Mouse (Mus musculus): ENCODE results near the gene Mpv17l. TPM values are rescaled to one million over a fixed set of nuclear protein-coding genes. Genes with fewer than 3 reads are reported as not detected.
A peak's percentile ranks its signal among the peaks of the same experiment; 100 is the strongest.

Mpv17l gene
- polyA plus RNA-seq, 1 experiment: 5.8 TPM

GRCm38 (mm10) chr16:13927456-13928075 lies 24.6 kb downstream of the Mpv17l start:
- H3K27ac ChIP-seq (ENCODE audit: insufficient read depth, low read depth, low read length): no peak overlapping the region
- no peak overlapping the region for H3K4me3 ChIP-seq (ENCODE audit: insufficient read depth, low read length)
- no peaks in the 10 kb centered on the region for H3K4me1 ChIP-seq (ENCODE audit: control insufficient read depth, insufficient read depth, low read length)
- TF ChIP-seq POLR2A (IDR thresholded peaks at IDR 0.05; ENCODE audit: borderline replicate concordance, low read depth, low read length): no peak
- no peak for TF ChIP-seq CTCF (IDR thresholded peaks at IDR 0.05; ENCODE audit: low read depth, low read length)

GRCm38 (mm10) chr16:13940139-13940846 lies 37.3 kb downstream of the Mpv17l start:
- H3K4me1 ChIP-seq (ENCODE audit: control insufficient read depth, insufficient read depth, low read length): peaks cover 5% of the 10 kb centered on the region
- TF ChIP-seq CTCF (IDR thresholded peaks at IDR 0.05; ENCODE audit: low read depth, low read length): no peak
- TF ChIP-seq POLR2A (IDR thresholded peaks at IDR 0.05; ENCODE audit: borderline replicate concordance, low read depth, low read length): no peak
- no peak overlapping the region for H3K27ac ChIP-seq (ENCODE audit: insufficient read depth, low read depth, low read length)
- peak overlapping the region; percentile 54 for H3K4me3 ChIP-seq (ENCODE audit: insufficient read depth, low read length)

- TF ChIP-seq CTCF (IDR thresholded peaks at IDR 0.05; ENCODE audit: low read depth, low read length) (no peak), POLR2A (IDR thresholded peaks at IDR 0.05; ENCODE audit: borderline replicate concordance, low read depth, low read length) (no peak)
- Histone ChIP-seq H3K4me3 (ENCODE audit: insufficient read depth, low read length) (peak overlapping the region; percentile 54), H3K4me1 (ENCODE audit: control insufficient read depth, insufficient read depth, low read length) (peaks cover 5% of the 10 kb centered on the region), H3K27ac (ENCODE audit: insufficient read depth, low read depth, low read length) (no peak overlapping the region)
These were observed 38.0 kb downstream of the Mpv17l start for GRCm38 (mm10) chr16:13940847-13941395.

GRCm38 (mm10) chr16:13944178-13944577 lies 41.2 kb downstream of the Mpv17l start:
- TF ChIP-seq CTCF (IDR thresholded peaks at IDR 0.05; ENCODE audit: low read depth, low read length) (no peak), POLR2A (IDR thresholded peaks at IDR 0.05; ENCODE audit: borderline replicate concordance, low read depth, low read length) (no peak)
- Histone ChIP-seq H3K4me1 (ENCODE audit: control insufficient read depth, insufficient read depth, low read length) (peaks cover 5% of the 10 kb centered on the region), H3K4me3 (ENCODE audit: insufficient read depth, low read length) (no peak overlapping the region), H3K27ac (ENCODE audit: insufficient read depth, low read depth, low read length) (no peak overlapping the region)

- TF ChIP-seq POLR2A (IDR thresholded peaks at IDR 0.05; ENCODE audit: borderline replicate concordance, low read depth, low read length) (no peak), CTCF (IDR thresholded peaks at IDR 0.05; ENCODE audit: low read depth, low read length) (no peak)
- Histone ChIP-seq H3K4me3 (ENCODE audit: insufficient read depth, low read length) (no peak overlapping the region), H3K27ac (ENCODE audit: insufficient read depth, low read depth, low read length) (no peak overlapping the region), H3K4me1 (ENCODE audit: control insufficient read depth, insufficient read depth, low read length) (peaks cover 5% of the 10 kb centered on the region)
These were observed 41.8 kb downstream of the Mpv17l start for GRCm38 (mm10) chr16:13944752-13945151.

- no peak overlapping the region for H3K27ac ChIP-seq (ENCODE audit: insufficient read depth, low read depth, low read length)
- TF ChIP-seq POLR2A (IDR thresholded peaks at IDR 0.05; ENCODE audit: borderline replicate concordance, low read depth, low read length) (no peak), CTCF (IDR thresholded peaks at IDR 0.05; ENCODE audit: low read depth, low read length) (no peak)
- H3K4me1 ChIP-seq (ENCODE audit: control insufficient read depth, insufficient read depth, low read length): peaks cover 5% of the 10 kb centered on the region
- no peak overlapping the region for H3K4me3 ChIP-seq (ENCODE audit: insufficient read depth, low read length)
These were observed 42.2 kb downstream of the Mpv17l start for GRCm38 (mm10) chr16:13945153-13945552.

GRCm38 (mm10) chr16:13946306-13946705 lies 43.3 kb downstream of the Mpv17l start:
- no peak overlapping the region for H3K4me3 ChIP-seq (ENCODE audit: insufficient read depth, low read length)
- H3K4me1 ChIP-seq (ENCODE audit: control insufficient read depth, insufficient read depth, low read length): peaks cover 5% of the 10 kb centered on the region
- TF ChIP-seq POLR2A (IDR thresholded peaks at IDR 0.05; ENCODE audit: borderline replicate concordance, low read depth, low read length) (no peak), CTCF (IDR thresholded peaks at IDR 0.05; ENCODE audit: low read depth, low read length) (no peak)
- H3K27ac ChIP-seq (ENCODE audit: insufficient read depth, low read depth, low read length): no peak overlapping the region

GRCm38 (mm10) chr16:13951245-13951644 lies 48.3 kb downstream of the Mpv17l start:
- H3K4me3 ChIP-seq (ENCODE audit: insufficient read depth, low read length): no peak overlapping the region
- H3K27ac ChIP-seq (ENCODE audit: insufficient read depth, low read depth, low read length): no peak overlapping the region
- H3K4me1 ChIP-seq (ENCODE audit: control insufficient read depth, insufficient read depth, low read length): no peaks in the 10 kb centered on the region
- TF ChIP-seq POLR2A (IDR thresholded peaks at IDR 0.05; ENCODE audit: borderline replicate concordance, low read depth, low read length) (no peak), CTCF (IDR thresholded peaks at IDR 0.05; ENCODE audit: low read depth, low read length) (no peak)

GRCm38 (mm10) chr16:13962053-13962452 lies 59.1 kb downstream of the Mpv17l start:
- TF ChIP-seq POLR2A (IDR thresholded peaks at IDR 0.05; ENCODE audit: borderline replicate concordance, low read depth, low read length): no peak
- Histone ChIP-seq H3K4me1 (ENCODE audit: control insufficient read depth, insufficient read depth, low read length) (peaks cover 2% of the 10 kb centered on the region; the same call in 1 of the 2 replicates), H3K4me3 (ENCODE audit: insufficient read depth, low read length) (no peak overlapping the region), H3K27ac (ENCODE audit: insufficient read depth, low read depth, low read length) (no peak overlapping the region)

GRCm38 (mm10) chr16:13969096-13969495 lies 66.1 kb downstream of the Mpv17l start:
- no peaks in the 10 kb centered on the region for H3K4me1 ChIP-seq (ENCODE audit: control insufficient read depth, insufficient read depth, low read length)
- no peak overlapping the region for H3K4me3 ChIP-seq (ENCODE audit: insufficient read depth, low read length)
- no peak for TF ChIP-seq POLR2A (IDR thresholded peaks at IDR 0.05; ENCODE audit: borderline replicate concordance, low read depth, low read length)
- no peak overlapping the region for H3K27ac ChIP-seq (ENCODE audit: insufficient read depth, low read depth, low read length)
